Mouse (Mus musculus) embryonic fibroblast, embryonic 13.5 days (primary cell): ENCODE measurements at regions not wholly inside any gene's neighbourhood (a gene's known extent, or its start where the extent isn't known, plus 50 kb on each side); places are given as distances from the start of the nearest gene placed in this dataset.
A peak's percentile ranks its signal among the peaks of the same experiment; 100 is the strongest.

ENCODE experiments used
- H3K27ac ChIP-seq: 2 replicates; pipeline ENCODE4 v1.5.1; 2012; ENCODE audit warnings: low read length, control low read depth, inconsistent platforms; ENCODE audit not compliant: insufficient read depth
- H3K4me1 ChIP-seq: 2 replicates; pipeline ENCODE4 v1.6.1; 2011; ENCODE audit warnings: low read length; ENCODE audit not compliant: control insufficient read depth, insufficient read depth
- H3K4me3 ChIP-seq: 2 replicates; pipeline ENCODE4 v1.5.1; 2011; ENCODE audit warnings: mild to moderate bottlenecking, control low read depth, low read length; ENCODE audit not compliant: insufficient read depth
- CTCF ChIP-seq: IDR thresholded peaks from 2 replicates; pipeline ENCODE4 v1.5.1; 2011; ENCODE audit warnings: mild to moderate bottlenecking, control low read depth, low read length, moderate library complexity, borderline replicate concordance; ENCODE audit not compliant: insufficient read depth
- POLR2A ChIP-seq: IDR thresholded peaks from 2 replicates; pipeline ENCODE4 v1.6.1; 2011; ENCODE audit warnings: low read depth, mild to moderate bottlenecking, control low read depth, low read length, moderate library complexity

- TF ChIP-seq CTCF (no peak), POLR2A (0 out of 2 replicates have a peak, but pooled peaks have one; percentile 15)
- no peak overlapping the region for H3K4me3 ChIP-seq
- peak overlapping the region; percentile 80 for H3K27ac ChIP-seq
- 0 out of 2 replicates have a peak, but pooled peaks cover 3% of the 10 kb centered on the region for H3K4me1 ChIP-seq
Measured at GRCm38 (mm10) chr6:66121479-66122183, 169.2 kb downstream of the 4930544G11Rik start.

GRCm38 (mm10) chr6:66124292-66124691, 171.9 kb downstream of the 4930544G11Rik start:
- H3K4me3 ChIP-seq: no peak overlapping the region
- 0 out of 2 replicates have a peak, but pooled peaks cover 3% of the 10 kb centered on the region for H3K4me1 ChIP-seq
- TF ChIP-seq CTCF (no peak), POLR2A (no peak)
- H3K27ac ChIP-seq: no peak overlapping the region

- H3K27ac ChIP-seq: no peak overlapping the region
- TF ChIP-seq CTCF: no peak
- no peak for TF ChIP-seq POLR2A
- no peak overlapping the region for H3K4me3 ChIP-seq
- H3K4me1 ChIP-seq: no peaks in the 10 kb centered on the region
Measured at GRCm38 (mm10) chr6:66151786-66152185, 199.4 kb downstream of the 4930544G11Rik start.

- TF ChIP-seq POLR2A (no peak), CTCF (no peak)
- no peak overlapping the region for H3K4me3 ChIP-seq
Measured at GRCm38 (mm10) chr6:66154831-66155230, 202.4 kb downstream of the 4930544G11Rik start.

GRCm38 (mm10) chr6:66160805-66161204, 208.4 kb downstream of the 4930544G11Rik start:
- Histone ChIP-seq H3K4me3 (no peak overlapping the region), H3K4me1 (no peaks in the 10 kb centered on the region)
- TF ChIP-seq POLR2A: no peak
- no peak for TF ChIP-seq CTCF

More at GRCm38 (mm10) chr6:66154831-66155230, 202.4 kb downstream of the 4930544G11Rik start:
- no peak overlapping the region for H3K27ac ChIP-seq
- H3K4me1 ChIP-seq: no peaks in the 10 kb centered on the region

GRCm38 (mm10) chr6:66168913-66169312, 216.5 kb downstream of the 4930544G11Rik start:
- no peak overlapping the region for H3K27ac ChIP-seq
- TF ChIP-seq POLR2A (no peak), CTCF (no peak)
- H3K4me1 ChIP-seq: no peaks in the 10 kb centered on the region
- H3K4me3 ChIP-seq: no peak overlapping the region

More at GRCm38 (mm10) chr6:66160805-66161204, 208.4 kb downstream of the 4930544G11Rik start:
- H3K27ac ChIP-seq: no peak overlapping the region

GRCm38 (mm10) chr6:66197990-66198389, 245.6 kb downstream of the 4930544G11Rik start:
- Histone ChIP-seq H3K27ac (no peak overlapping the region), H3K4me1 (peaks cover 5% of the 10 kb centered on the region)

GRCm38 (mm10) chr6:66200136-66200790, 247.9 kb downstream of the 4930544G11Rik start:
- peak overlapping the region; percentile 31; the same call in 1 of the 2 replicates for H3K27ac ChIP-seq
- TF ChIP-seq POLR2A: no peak
- no peak for TF ChIP-seq CTCF
- peaks cover 5% of the 10 kb centered on the region for H3K4me1 ChIP-seq
- H3K4me3 ChIP-seq: no peak overlapping the region

More at GRCm38 (mm10) chr6:66197990-66198389, 245.6 kb downstream of the 4930544G11Rik start:
- TF ChIP-seq POLR2A: no peak
- TF ChIP-seq CTCF: no peak
- no peak overlapping the region for H3K4me3 ChIP-seq

- TF ChIP-seq POLR2A (no peak), CTCF (no peak)
- no peak overlapping the region for H3K4me3 ChIP-seq
- no peaks in the 10 kb centered on the region for H3K4me1 ChIP-seq
- H3K27ac ChIP-seq: no peak overlapping the region
Measured at GRCm38 (mm10) chr6:66206197-66206925, 254.0 kb downstream of the 4930544G11Rik start.
